Mouse (Mus musculus) liver, embryonic 16.5 days (tissue): Measurements from ENCODE around the gene Fam209. TPM values are rescaled to one million over a fixed set of nuclear protein-coding genes. Genes with fewer than 3 reads are reported as not detected.

ENCODE experiments used
- ATAC-seq: fragments of 200-750 bp; cut with Nextera tagmentation; 2 replicates; pipeline ENCODE4 v1.8.0; 2017; ENCODE audit warnings: low read depth, mild to moderate bottlenecking, moderate number of reproducible peaks, moderate library complexity
- H3K27ac ChIP-seq: fragments of 300-500 bp; sonication (generic); 2 replicates; pipeline ENCODE4 v1.5.1; 2014; ENCODE audit warnings: mild to moderate bottlenecking, low read length
- H3K27me3 ChIP-seq: fragments of 300-500 bp; sonication (generic); 2 replicates; pipeline ENCODE4 v1.6.1; 2014; ENCODE audit warnings: low read depth, low read length, mixed read lengths; ENCODE audit not compliant: control insufficient read depth, insufficient read depth
- H3K36me3 ChIP-seq: fragments of 300-500 bp; sonication (generic); 2 replicates; pipeline ENCODE4 v1.6.1; 2014; ENCODE audit warnings: mild to moderate bottlenecking; ENCODE audit not compliant: control insufficient read depth, insufficient read depth
- H3K4me1 ChIP-seq: fragments of 300-500 bp; sonication (generic); 2 replicates; pipeline ENCODE4 v1.6.1; 2014; ENCODE audit warnings: low read depth, low read length, mixed read lengths; ENCODE audit not compliant: control insufficient read depth
- H3K4me2 ChIP-seq: fragments of 300-500 bp; sonication (generic); 2 replicates; pipeline ENCODE4 v1.6.1; 2014; ENCODE audit warnings: low read depth, low read length, mixed read lengths
- H3K4me3 ChIP-seq: fragments of 300-500 bp; sonication (generic); 2 replicates; pipeline ENCODE4 v1.5.1; 2014; ENCODE audit warnings: low read depth, mild to moderate bottlenecking, low read length
- H3K9ac ChIP-seq: fragments of 300-500 bp; sonication (generic); 2 replicates; pipeline ENCODE4 v1.6.1; 2014; ENCODE audit warnings: low read depth, low read length
- H3K9me3 ChIP-seq: fragments of 300-500 bp; sonication (generic); replicated peaks from 2 replicates; pipeline ENCODE4 v1.6.1; 2016; ENCODE audit warnings: low read length; ENCODE audit not compliant: control insufficient read depth
- WGBS: fragments of 180-500 bp; shearing (Covaris S2); extraction: QIAGEN DNeasy Blood & Tissue Kit; methylation state at CpG from one replicate; pipeline ENCODE4 v1.1.7; 2014; ENCODE audit not compliant: insufficient replicate concordance; 5-methylcytosine and 5-hydroxymethylcytosine counted together
- polyA plus RNA-seq: library from polyadenylated mRNA; unstranded; fragments of >200 nt; fragmentation: Nextera tagmentation; extraction: Ambion mirVana; gene quantifications from 2 replicates; pipeline ENCODE4 v1.2.1, GENCODE M21; 2015

Gene Fam209
- polyA plus RNA-seq, 1 experiment from 2014 or later, result 0.13 TPM

DNA sequence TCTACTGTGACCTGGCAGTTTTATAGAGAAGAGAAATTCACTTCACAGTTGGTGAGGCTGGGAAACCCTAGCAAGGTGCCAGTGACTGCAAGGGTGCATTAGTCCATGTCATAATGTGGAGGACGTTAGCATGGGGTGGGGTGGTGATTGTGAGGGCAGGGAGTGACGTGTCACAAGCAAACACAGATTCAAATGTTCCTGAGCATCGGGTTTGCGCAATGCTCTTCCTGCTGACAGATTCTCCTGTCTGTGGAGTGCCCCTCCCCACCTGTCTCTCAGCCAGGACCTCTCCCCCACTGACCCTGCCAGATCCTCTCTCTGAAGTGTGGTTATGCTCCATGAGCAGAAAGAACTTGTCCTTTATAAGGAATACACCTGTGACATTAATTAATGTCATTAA lies 24.0 kb upstream of the Fam209 start:
- Histone ChIP-seq H3K36me3 (peaks cover 55% of the 10 kb centered on the region), H3K4me1 (no peaks in the 10 kb centered on the region), H3K27me3 (no peaks in the 10 kb centered on the region), H3K9ac (no peak overlapping the region), H3K4me2 (no peak overlapping the region), H3K4me3 (no peak overlapping the region), H3K27ac (no peak overlapping the region), H3K9me3 (no peaks in the 10 kb centered on the region)
- ATAC-seq, result peak; percentile 44
- WGBS, result 60% methylated on average over 4 of the region's 4 CpGs

DNA sequence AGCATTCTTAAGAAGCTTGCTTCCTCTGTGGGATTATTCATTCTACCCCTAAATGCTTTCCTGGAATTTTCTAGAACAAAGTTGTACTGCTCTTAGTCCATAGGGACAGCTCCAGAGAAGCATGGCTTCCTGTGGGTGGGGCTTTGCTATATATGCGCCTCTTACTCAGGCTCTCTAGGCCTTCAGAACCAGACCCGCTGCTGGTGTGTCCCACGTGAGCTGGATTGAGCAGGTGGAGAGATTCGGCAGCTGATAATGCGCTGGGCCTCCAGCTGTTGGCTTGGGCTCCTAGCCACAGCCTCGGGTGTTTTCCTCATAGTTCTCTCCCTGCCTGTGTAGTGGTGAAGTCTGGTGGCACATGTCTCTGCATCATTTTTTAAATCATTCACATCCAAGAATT lies 21.7 kb upstream of the Fam209 start:
- no peak for ATAC-seq
- Histone ChIP-seq H3K9me3 (no peaks in the 10 kb centered on the region), H3K36me3 (peaks cover 48% of the 10 kb centered on the region), H3K4me2 (no peak overlapping the region), H3K9ac (no peak overlapping the region), H3K4me1 (no peaks in the 10 kb centered on the region), H3K4me3 (no peak overlapping the region), H3K27ac (no peak overlapping the region), H3K27me3 (no peaks in the 10 kb centered on the region)
- WGBS, result 71% methylated on average over 6 of the region's 6 CpGs

DNA sequence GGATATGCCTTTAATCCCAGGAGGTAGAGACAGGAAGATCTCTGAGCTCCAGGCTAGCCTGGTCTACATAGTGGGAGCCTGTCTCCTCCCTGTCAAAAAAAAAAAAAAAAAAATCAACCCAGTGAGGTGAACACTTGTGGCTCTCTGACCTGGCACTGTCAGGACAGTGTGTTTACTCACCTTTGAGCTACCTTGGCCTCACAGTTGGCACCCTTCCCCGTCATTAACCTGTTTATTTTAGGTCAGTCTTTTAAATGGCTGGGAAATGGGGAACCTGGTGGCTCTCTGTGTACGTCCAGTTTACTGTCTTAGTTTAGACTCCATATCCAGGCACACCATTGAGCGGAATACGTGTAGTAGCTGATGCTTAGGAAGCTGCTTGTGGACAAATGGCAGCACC lies 20.3 kb upstream of the Fam209 start:
- Histone ChIP-seq H3K9me3 (no peaks in the 10 kb centered on the region), H3K4me2 (no peak overlapping the region), H3K4me3 (no peak overlapping the region), H3K36me3 (peaks cover 35% of the 10 kb centered on the region), H3K4me1 (no peaks in the 10 kb centered on the region), H3K27ac (peak overlapping the region; percentile 28; the same call in 1 of the 2 replicates), H3K9ac (no peak overlapping the region), H3K27me3 (no peaks in the 10 kb centered on the region)
- peak; percentile 63 for ATAC-seq
- WGBS, result 76% methylated on average over 4 of the region's 4 CpGs

DNA sequence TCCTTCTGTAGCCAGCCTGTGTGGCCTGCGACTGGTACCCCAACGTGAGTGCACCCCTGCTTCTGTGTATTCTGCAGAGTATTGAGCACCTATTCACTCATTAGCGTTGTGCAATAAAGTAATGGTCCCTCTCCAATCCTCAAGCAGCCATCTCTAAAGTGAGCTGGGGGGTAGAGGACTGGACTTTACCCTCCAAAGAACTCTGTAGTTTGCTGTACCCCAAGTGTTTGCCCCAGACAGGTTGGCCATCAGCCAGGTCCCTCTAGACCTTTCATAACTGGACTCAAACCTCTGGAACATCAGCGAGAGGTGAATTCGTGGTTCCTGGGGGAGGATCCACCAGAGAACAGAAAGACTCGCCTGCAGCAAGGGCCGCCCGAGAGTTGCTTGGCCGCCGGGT lies 19.9 kb upstream of the Fam209 start:
- 76% methylated on average over 10 of the region's 10 CpGs for WGBS
- Histone ChIP-seq H3K27ac (peak overlapping the region; percentile 28; the same call in 1 of the 2 replicates), H3K9ac (no peak overlapping the region), H3K9me3 (no peaks in the 10 kb centered on the region), H3K4me1 (no peaks in the 10 kb centered on the region), H3K4me2 (no peak overlapping the region), H3K4me3 (no peak overlapping the region), H3K27me3 (no peaks in the 10 kb centered on the region), H3K36me3 (peaks cover 31% of the 10 kb centered on the region)
- peak; percentile 59 for ATAC-seq

DNA sequence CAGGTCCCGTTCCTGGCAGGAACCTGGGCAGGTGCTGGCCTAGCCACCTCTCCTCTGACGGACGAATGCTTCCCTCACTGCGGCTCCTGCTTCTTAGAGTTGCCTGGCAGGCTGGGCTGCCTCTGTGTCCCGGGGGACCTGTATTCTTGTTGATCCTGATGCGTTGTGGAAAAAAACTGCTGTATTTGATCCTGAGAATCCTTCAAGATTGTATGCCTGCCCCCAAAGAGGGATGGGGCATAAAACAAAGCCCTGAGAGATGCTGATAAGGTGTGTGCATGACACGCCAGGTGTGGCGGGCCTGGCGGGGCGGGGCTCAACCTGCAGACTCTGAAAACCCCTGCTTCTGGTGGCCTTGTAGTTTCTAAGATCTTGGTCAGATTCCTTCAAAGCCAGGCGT lies 13.8 kb upstream of the Fam209 start, which contains the start of gene Gcnt7:
Gcnt7 (minus strand) TSS at position 101 of the 400 bp plus-strand sequence.
- Histone ChIP-seq H3K4me1 (no peaks in the 10 kb centered on the region), H3K4me3 (no peak within 1 kb of the TSS), H3K27me3 (no peaks in the 10 kb centered on the region), H3K27ac (no peak within 1 kb of the TSS), H3K9ac (no peak within 1 kb of the TSS), H3K4me2 (no peak within 1 kb of the TSS), H3K36me3 (peaks cover 6% of the 10 kb centered on the region), H3K9me3 (no peaks in the 10 kb centered on the region)
- ATAC-seq, result no peak
- 78% methylated on average over 11 of the region's 11 CpGs for WGBS

DNA sequence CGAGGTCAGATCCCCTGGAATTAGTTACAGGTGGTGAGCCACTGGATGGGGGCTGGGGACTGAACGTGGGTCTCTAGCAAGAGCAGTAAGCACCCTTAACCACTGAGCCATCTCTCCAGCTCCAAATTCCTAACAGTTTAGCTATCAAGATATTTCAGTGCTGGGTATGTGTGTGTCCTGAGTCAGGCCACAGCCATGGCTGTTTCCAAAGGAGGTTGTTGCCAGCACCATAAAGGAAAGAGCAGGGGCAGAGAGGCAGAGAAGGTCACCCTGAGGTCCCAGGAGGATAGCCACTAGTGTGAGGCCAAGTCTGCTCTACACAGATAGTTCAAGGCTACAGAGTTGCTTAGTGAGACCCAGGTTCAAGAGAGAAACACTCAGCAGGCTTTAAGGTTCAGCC lies 11.7 kb upstream of the Fam209 start:
- H3K9me3 ChIP-seq, result no peaks in the 10 kb centered on the region
- WGBS, result 72% methylated on average over 2 of the region's 2 CpGs
- H3K4me1 ChIP-seq, result no peaks in the 10 kb centered on the region
- H3K27me3 ChIP-seq, result no peaks in the 10 kb centered on the region
- no peak for ATAC-seq
- H3K27ac ChIP-seq, result no peak overlapping the region
- peaks cover 19% of the 10 kb centered on the region for H3K36me3 ChIP-seq
- no peak overlapping the region for H3K9ac ChIP-seq
- H3K4me2 ChIP-seq, result no peak overlapping the region
- no peak overlapping the region for H3K4me3 ChIP-seq

DNA sequence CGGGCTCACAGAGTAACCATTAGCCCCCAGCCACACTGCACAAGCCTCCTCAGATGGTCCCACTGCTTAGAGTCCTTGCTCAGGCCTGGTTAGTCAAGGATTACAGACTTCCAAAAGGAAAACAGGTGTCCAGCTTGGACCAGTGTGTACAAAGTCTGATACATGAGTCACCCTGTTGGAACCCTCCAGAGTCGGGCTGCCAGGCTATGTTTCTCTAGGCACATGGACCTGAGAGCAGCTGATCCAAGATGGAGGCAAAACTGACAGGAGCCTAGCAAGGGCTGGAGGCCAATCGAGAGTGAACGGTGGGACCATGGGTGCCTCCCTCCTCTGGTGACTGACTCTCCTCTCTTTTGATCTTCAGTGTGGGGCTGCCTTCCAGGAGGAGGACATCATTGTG lies 9.5 kb upstream of the Fam209 start:
- Histone ChIP-seq H3K27ac (no peak overlapping the region), H3K36me3 (peaks cover 29% of the 10 kb centered on the region), H3K9me3 (no peaks in the 10 kb centered on the region), H3K9ac (no peak overlapping the region), H3K27me3 (no peaks in the 10 kb centered on the region), H3K4me3 (no peak overlapping the region), H3K4me2 (no peak overlapping the region), H3K4me1 (no peaks in the 10 kb centered on the region)
- no peak for ATAC-seq
- 83% methylated on average over 4 of the region's 4 CpGs for WGBS

DNA sequence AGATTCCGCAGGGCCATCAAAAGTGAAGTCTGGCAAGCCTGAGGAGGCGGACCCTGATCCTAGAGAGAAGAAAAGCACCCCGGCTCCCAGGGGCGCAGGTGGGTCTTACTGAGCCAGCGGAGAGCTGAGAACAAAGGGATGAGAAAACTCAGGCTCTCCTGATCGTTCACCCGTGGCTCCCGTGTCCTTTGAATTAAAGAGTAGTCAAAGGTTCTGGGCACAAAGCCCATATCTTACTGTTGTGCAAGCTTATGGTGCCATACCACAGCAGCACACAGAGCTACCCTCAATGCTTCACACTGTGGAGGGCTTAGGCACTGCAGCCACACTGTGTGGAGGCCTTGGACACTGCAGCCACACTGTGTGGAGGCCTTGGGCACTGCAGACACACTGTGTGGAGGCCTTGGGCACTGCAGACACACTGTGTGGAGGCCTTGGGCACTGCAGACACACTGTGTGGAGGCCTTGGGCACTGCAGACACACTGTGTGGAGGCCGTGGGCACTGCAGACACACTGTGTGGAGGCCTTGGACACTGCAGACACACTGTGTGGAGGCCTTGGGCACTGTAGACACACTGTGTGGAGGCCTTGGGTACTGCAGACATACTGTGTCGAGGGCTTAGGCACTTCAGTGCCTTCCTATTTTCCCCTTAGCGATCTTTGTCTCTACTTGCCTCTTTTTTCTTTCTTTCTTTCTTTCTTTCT lies 5.7 kb upstream of the Fam209 start:
- Histone ChIP-seq H3K9me3 (no peaks in the 10 kb centered on the region), H3K4me2 (no peak overlapping the region), H3K9ac (no peak overlapping the region), H3K4me1 (no peaks in the 10 kb centered on the region), H3K4me3 (no peak overlapping the region), H3K27me3 (no peaks in the 10 kb centered on the region), H3K27ac (no peak overlapping the region), H3K36me3 (peaks cover 45% of the 10 kb centered on the region)
- WGBS, result 82% methylated on average over 11 of the region's 11 CpGs
- ATAC-seq, result no peak; the same call in 1 of the 2 replicates

DNA sequence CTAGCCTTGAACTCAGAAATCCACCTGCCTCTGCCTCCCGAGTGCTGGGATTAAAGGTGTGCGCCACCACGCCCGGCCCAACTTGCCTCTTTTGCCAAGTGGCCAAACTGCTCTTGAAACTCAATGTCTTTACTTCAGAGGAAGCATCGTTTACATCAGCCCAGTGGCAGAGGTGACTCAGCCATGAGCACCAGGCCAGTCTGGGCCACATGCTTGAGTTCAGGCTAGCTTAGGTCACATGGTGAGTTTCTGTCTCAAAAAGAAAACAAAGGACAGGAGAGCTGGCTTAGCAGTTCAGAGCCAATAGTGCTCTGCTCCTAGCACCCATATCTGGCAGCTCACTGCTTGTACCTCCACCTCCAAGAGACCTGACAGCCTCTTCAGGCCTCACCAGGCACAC lies 5.1 kb upstream of the Fam209 start:
- peaks cover 45% of the 10 kb centered on the region for H3K36me3 ChIP-seq
- no peak overlapping the region for H3K9ac ChIP-seq
- H3K4me3 ChIP-seq, result no peak overlapping the region
- 92% methylated on average over 5 of the region's 5 CpGs for WGBS
- no peaks in the 10 kb centered on the region for H3K27me3 ChIP-seq
- ATAC-seq, result no peak
- no peaks in the 10 kb centered on the region for H3K9me3 ChIP-seq
- H3K4me2 ChIP-seq, result no peak overlapping the region
- H3K4me1 ChIP-seq, result no peaks in the 10 kb centered on the region
- no peak overlapping the region for H3K27ac ChIP-seq
